Mouse (Mus musculus) midbrain, embryonic 15.5 days (tissue): ENCODE measurements around the gene Satb1. TPM values are rescaled to one million over a fixed set of nuclear protein-coding genes. Genes with fewer than 3 reads are reported as not detected.

Experiments
- ATAC-seq: fragments of 200-750 bp; cut with Nextera tagmentation; replicated peaks from 2 replicates; pipeline ENCODE4 v1.8.0; 2017; ENCODE audit warnings: moderate TSS enrichment
- H3K27ac ChIP-seq: fragments of 300-500 bp; sonication (generic); 2 replicates; pipeline ENCODE4 v1.5.1; 2015; ENCODE audit warnings: mild to moderate bottlenecking, inconsistent platforms
- H3K27me3 ChIP-seq: fragments of 300-500 bp; sonication (generic); replicated peaks from 2 replicates; pipeline ENCODE4 v1.6.1; 2015; ENCODE audit warnings: inconsistent platforms
- H3K36me3 ChIP-seq: fragments of 300-500 bp; sonication (generic); replicated peaks from 2 replicates; pipeline ENCODE4 v1.6.1; 2015; ENCODE audit warnings: inconsistent platforms
- H3K4me1 ChIP-seq: fragments of 300-500 bp; sonication (generic); 2 replicates; pipeline ENCODE4 v1.6.1; 2015; ENCODE audit warnings: inconsistent platforms
- H3K4me2 ChIP-seq: fragments of 300-500 bp; sonication (generic); 2 replicates; pipeline ENCODE4 v1.6.1; 2015; ENCODE audit warnings: inconsistent platforms, mild to moderate bottlenecking, moderate library complexity
- H3K4me3 ChIP-seq: fragments of 300-500 bp; sonication (generic); 2 replicates; pipeline ENCODE4 v1.5.1; 2015; ENCODE audit warnings: mild to moderate bottlenecking, inconsistent platforms
- H3K9ac ChIP-seq: fragments of 300-500 bp; sonication (generic); 2 replicates; pipeline ENCODE4 v1.6.1; 2015; ENCODE audit warnings: mild to moderate bottlenecking, inconsistent platforms
- H3K9me3 ChIP-seq: fragments of 300-500 bp; sonication (generic); 2 replicates; pipeline ENCODE4 v1.6.1; 2016; ENCODE audit warnings: inconsistent platforms
- WGBS: fragments of 180-500 bp; shearing (Covaris S2); methylation state at CpG from one replicate; pipeline ENCODE4 v1.1.7; 2015; ENCODE audit warnings: mixed read lengths; 5-methylcytosine and 5-hydroxymethylcytosine counted together
- polyA plus RNA-seq: library from polyadenylated mRNA; unstranded; fragments of >200 nt; fragmentation: Nextera tagmentation; extraction: Ambion mirVana; gene quantifications from 2 replicates; pipeline ENCODE4 v1.2.1, GENCODE M21; 2015

Satb1 gene
- polyA plus RNA-seq, 1 experiment from 2014 or later: 21.5 TPM

- H3K9ac ChIP-seq: peak overlapping the region; percentile 22; the same call in 1 of the 2 replicates
- no peaks in the 10 kb centered on the region for H3K9me3 ChIP-seq
- peaks cover 16% of the 10 kb centered on the region for H3K4me1 ChIP-seq
- WGBS: 35% methylated on average over 17 of the region's 17 CpGs
- H3K4me2 ChIP-seq: peak overlapping the region; percentile 47
- H3K27ac ChIP-seq: peak overlapping the region; percentile 37
- peak overlapping the region; percentile 28 for H3K4me3 ChIP-seq
- H3K36me3 ChIP-seq: no peaks in the 10 kb centered on the region
- no peaks in the 10 kb centered on the region for H3K27me3 ChIP-seq
- ATAC-seq: peak; percentile 77
Observed at GRCm38 (mm10) chr17:51760251-51760887, 72.7 kb downstream of the Satb1 start.

- H3K4me3 ChIP-seq: no peak overlapping the region
- 83% methylated on average over 4 of the region's 4 CpGs for WGBS
- no peak for ATAC-seq
- no peak overlapping the region for H3K9ac ChIP-seq
- no peak overlapping the region for H3K4me2 ChIP-seq
- H3K4me1 ChIP-seq: peaks cover 16% of the 10 kb centered on the region
- no peaks in the 10 kb centered on the region for H3K36me3 ChIP-seq
- no peak overlapping the region for H3K27ac ChIP-seq
- no peaks in the 10 kb centered on the region for H3K27me3 ChIP-seq
- H3K9me3 ChIP-seq: no peaks in the 10 kb centered on the region
Observed at GRCm38 (mm10) chr17:51759509-51759908, 73.6 kb downstream of the Satb1 start.

GRCm38 (mm10) chr17:51752142-51752541 is 80.9 kb downstream of the Satb1 start:
- ATAC-seq: no peak
- no peaks in the 10 kb centered on the region for H3K27me3 ChIP-seq
- H3K4me2 ChIP-seq: no peak overlapping the region
- H3K9ac ChIP-seq: no peak overlapping the region
- H3K4me1 ChIP-seq: no peaks in the 10 kb centered on the region
- no peak overlapping the region for H3K4me3 ChIP-seq
- H3K27ac ChIP-seq: no peak overlapping the region
- 94% methylated on average over 4 of the region's 4 CpGs for WGBS
- H3K36me3 ChIP-seq: no peaks in the 10 kb centered on the region
- H3K9me3 ChIP-seq: no peaks in the 10 kb centered on the region

GRCm38 (mm10) chr17:51747204-51747603 is 85.9 kb downstream of the Satb1 start:
- no peak overlapping the region for H3K4me3 ChIP-seq
- H3K4me2 ChIP-seq: no peak overlapping the region
- ATAC-seq: no peak
- 62% methylated on average over 9 of the region's 9 CpGs for WGBS
- no peaks in the 10 kb centered on the region for H3K36me3 ChIP-seq
- H3K9ac ChIP-seq: no peak overlapping the region
- no peaks in the 10 kb centered on the region for H3K9me3 ChIP-seq
- peaks cover 6% of the 10 kb centered on the region; the same call in 1 of the 2 replicates for H3K4me1 ChIP-seq
- no peaks in the 10 kb centered on the region for H3K27me3 ChIP-seq
- H3K27ac ChIP-seq: no peak overlapping the region

- Histone ChIP-seq H3K4me2 (no peak overlapping the region), H3K4me1 (peaks cover 6% of the 10 kb centered on the region; the same call in 1 of the 2 replicates), H3K27me3 (no peaks in the 10 kb centered on the region), H3K36me3 (no peaks in the 10 kb centered on the region; the same call in 1 of the 2 replicates), H3K9ac (no peak overlapping the region), H3K9me3 (no peaks in the 10 kb centered on the region), H3K27ac (no peak overlapping the region), H3K4me3 (no peak overlapping the region)
- 68% methylated on average over 10 of the region's 10 CpGs for WGBS
- ATAC-seq: peak; percentile 82
Observed at GRCm38 (mm10) chr17:51742502-51742901, 90.6 kb downstream of the Satb1 start.

- peaks cover 6% of the 10 kb centered on the region; the same call in 1 of the 2 replicates for H3K4me1 ChIP-seq
- ATAC-seq: no peak
Observed at GRCm38 (mm10) chr17:51741126-51741525, 92.0 kb downstream of the Satb1 start.

GRCm38 (mm10) chr17:51740246-51740645 is 92.8 kb downstream of the Satb1 start:
- Histone ChIP-seq H3K9ac (no peak overlapping the region), H3K4me3 (no peak overlapping the region), H3K4me2 (no peak overlapping the region), H3K27ac (no peak overlapping the region), H3K36me3 (no peaks in the 10 kb centered on the region; the same call in 1 of the 2 replicates), H3K4me1 (peaks cover 6% of the 10 kb centered on the region; the same call in 1 of the 2 replicates), H3K27me3 (no peaks in the 10 kb centered on the region), H3K9me3 (no peaks in the 10 kb centered on the region)
- 86% methylated on average over 15 of the region's 15 CpGs for WGBS
- no peak for ATAC-seq

More at GRCm38 (mm10) chr17:51741126-51741525, 92.0 kb downstream of the Satb1 start:
- 94% methylated on average over 10 of the region's 10 CpGs for WGBS
- Histone ChIP-seq H3K4me2 (no peak overlapping the region), H3K4me3 (no peak overlapping the region), H3K27ac (no peak overlapping the region), H3K9me3 (no peaks in the 10 kb centered on the region), H3K9ac (no peak overlapping the region), H3K27me3 (no peaks in the 10 kb centered on the region), H3K36me3 (no peaks in the 10 kb centered on the region; the same call in 1 of the 2 replicates)

GRCm38 (mm10) chr17:51724486-51724885 is 108.6 kb downstream of the Satb1 start:
- Histone ChIP-seq H3K9ac (no peak overlapping the region), H3K4me2 (no peak overlapping the region), H3K9me3 (no peaks in the 10 kb centered on the region), H3K4me1 (no peaks in the 10 kb centered on the region), H3K27ac (no peak overlapping the region), H3K27me3 (no peaks in the 10 kb centered on the region), H3K36me3 (no peaks in the 10 kb centered on the region), H3K4me3 (no peak overlapping the region)
- no peak for ATAC-seq
- 42% methylated on average over 2 of the region's 2 CpGs for WGBS

GRCm38 (mm10) chr17:51695711-51696110 is 137.4 kb downstream of the Satb1 start:
- Histone ChIP-seq H3K4me3 (no peak overlapping the region), H3K4me1 (no peaks in the 10 kb centered on the region), H3K9ac (no peak overlapping the region), H3K36me3 (no peaks in the 10 kb centered on the region), H3K9me3 (no peaks in the 10 kb centered on the region), H3K27ac (no peak overlapping the region), H3K4me2 (no peak overlapping the region), H3K27me3 (no peaks in the 10 kb centered on the region)
- no peak for ATAC-seq
- 65% methylated on average over 6 of the region's 6 CpGs for WGBS

GRCm38 (mm10) chr17:51695271-51695670 is 137.8 kb downstream of the Satb1 start:
- 62% methylated on average over 2 of the region's 2 CpGs for WGBS
- no peaks in the 10 kb centered on the region for H3K27me3 ChIP-seq
- no peak overlapping the region for H3K9ac ChIP-seq
- no peak overlapping the region for H3K4me2 ChIP-seq
- H3K27ac ChIP-seq: no peak overlapping the region
- H3K4me3 ChIP-seq: no peak overlapping the region
- H3K9me3 ChIP-seq: no peaks in the 10 kb centered on the region
- no peaks in the 10 kb centered on the region for H3K4me1 ChIP-seq
- no peaks in the 10 kb centered on the region for H3K36me3 ChIP-seq
- no peak for ATAC-seq

GRCm38 (mm10) chr17:51690526-51690925 is 142.6 kb downstream of the Satb1 start:
- H3K4me1 ChIP-seq: no peaks in the 10 kb centered on the region
- no peak for ATAC-seq
- H3K36me3 ChIP-seq: no peaks in the 10 kb centered on the region
- no peak overlapping the region for H3K9ac ChIP-seq
- H3K4me2 ChIP-seq: no peak overlapping the region
- no peak overlapping the region for H3K27ac ChIP-seq
- H3K4me3 ChIP-seq: no peak overlapping the region
- H3K27me3 ChIP-seq: no peaks in the 10 kb centered on the region
- 75% methylated on average over 2 of the region's 2 CpGs for WGBS
- H3K9me3 ChIP-seq: no peaks in the 10 kb centered on the region

- no peaks in the 10 kb centered on the region for H3K4me1 ChIP-seq
- no peak for ATAC-seq
- H3K9ac ChIP-seq: no peak overlapping the region
- H3K36me3 ChIP-seq: no peaks in the 10 kb centered on the region
- no peaks in the 10 kb centered on the region for H3K27me3 ChIP-seq
- no peaks in the 10 kb centered on the region for H3K9me3 ChIP-seq
- WGBS: 94% methylated on average over 4 of the region's 4 CpGs
- H3K27ac ChIP-seq: no peak overlapping the region
- H3K4me2 ChIP-seq: no peak overlapping the region
- no peak overlapping the region for H3K4me3 ChIP-seq
Observed at GRCm38 (mm10) chr17:51687226-51687625, 145.9 kb downstream of the Satb1 start.
